Mouse (Mus musculus) mesoderm, embryonic 11.5 days (tissue): Measurements from ENCODE around the gene Eef2k.
"Not testable (repeated sequence)": the region's sequence is repeated elsewhere in the genome, so short reads cannot be mapped to it uniquely, and the experiment has no call there.

ENCODE experiments used
- DNase-seq: peaks from one replicate; pipeline ENCODE4 v3.0.0-alpha.2; 2012; ENCODE audit warnings: low read depth, low spot score

Gene Eef2k

GRCm38 (mm10) chr7:120936522-120936921 lies 93.9 kb downstream of the Eef2k start:
- no peak for DNase-seq

- DNase-seq = no peak
Observed at GRCm38 (mm10) chr7:120938206-120938605, 95.6 kb downstream of the Eef2k start.

- DNase-seq = no peak
Observed at GRCm38 (mm10) chr7:120940343-120940742, 97.7 kb downstream of the Eef2k start.

DNA sequence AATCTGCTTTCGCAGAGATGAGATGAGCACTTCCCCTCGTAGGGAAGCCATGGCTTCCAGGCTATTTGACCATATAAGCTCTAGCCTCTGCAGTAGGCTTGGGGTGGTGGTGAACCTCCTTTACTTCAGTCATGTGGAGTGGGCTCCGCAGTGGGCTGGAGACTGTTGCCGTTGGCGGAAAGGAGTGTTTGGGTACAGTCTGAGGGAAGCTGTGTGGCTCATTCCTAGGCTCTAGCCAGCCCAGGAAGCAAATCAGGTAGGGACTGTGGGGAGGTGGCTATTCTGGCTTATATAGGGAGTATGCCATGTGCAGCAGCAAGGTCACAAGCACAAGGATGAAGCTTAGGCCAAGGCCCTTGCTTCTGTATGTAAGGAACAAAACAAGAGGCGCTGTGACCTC lies 98.6 kb downstream of the Eef2k start:
- DNase-seq = no peak

DNA sequence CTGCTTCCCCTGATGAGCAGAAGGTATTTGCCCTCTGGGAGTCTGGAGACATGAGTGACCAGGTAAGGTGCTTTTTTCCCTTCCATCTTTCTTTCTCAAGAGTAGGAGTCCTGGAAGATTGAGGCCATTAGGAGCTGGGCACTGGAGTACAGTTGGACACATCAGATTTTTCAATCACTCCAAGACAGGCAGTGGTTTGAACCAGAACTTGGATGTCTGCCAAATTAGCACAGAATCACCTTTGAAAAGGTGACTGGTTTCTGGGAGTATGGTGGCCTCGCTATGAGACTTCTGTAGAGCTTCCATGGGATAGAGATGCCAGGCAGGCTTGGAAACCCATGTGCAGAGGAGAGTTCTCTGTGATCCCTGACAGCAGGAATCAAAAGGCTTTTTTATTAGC lies 99.9 kb downstream of the Eef2k start:
- DNase-seq = no peak

GRCm38 (mm10) chr7:120943936-120944509 lies 101.4 kb downstream of the Eef2k start:
- no peak for DNase-seq

- DNase-seq = not testable (repeated sequence)
Observed at GRCm38 (mm10) chr7:120953591-120953990, 111.0 kb downstream of the Eef2k start.
